Mouse (Mus musculus): Measurements from ENCODE around the gene Nrde2. TPM values are rescaled to one million over a fixed set of nuclear protein-coding genes. Genes with fewer than 3 reads are reported as not detected.

The Nrde2 gene
- polyA plus RNA-seq, 1 experiment: 4.5 TPM

DNA sequence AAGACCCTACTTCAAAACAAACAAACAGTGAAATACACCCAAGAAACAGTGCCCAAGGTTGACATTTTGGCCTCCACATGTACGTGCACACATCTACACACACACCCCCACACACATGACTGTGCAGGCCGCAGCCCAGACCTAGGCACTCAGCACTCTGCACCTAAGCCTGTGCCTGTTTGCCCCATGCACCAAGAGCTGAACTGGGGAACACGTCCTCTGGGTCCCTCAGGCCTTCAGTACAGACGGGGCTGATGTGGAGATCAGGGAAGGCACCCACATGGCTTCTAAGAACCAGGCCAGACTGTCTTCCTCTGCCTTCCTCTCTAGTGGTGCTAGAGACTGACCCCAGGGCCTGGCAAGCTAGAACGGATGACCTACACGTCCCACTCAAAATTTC is 30.9 kb downstream of the Nrde2 start:
- H3K4me3 ChIP-seq (replicated peaks): no peak overlapping the region
- TF ChIP-seq GATA1 (IDR thresholded peaks at IDR 0.05; ENCODE audit: borderline replicate concordance, low read length) (no peak), FLI1 (IDR thresholded peaks at IDR 0.05; ENCODE audit: low read length) (no peak)
- H3K27me3 ChIP-seq (replicated peaks): no peaks in the 10 kb centered on the region
- H3K9me3 ChIP-seq: no peaks in the 10 kb centered on the region
- peaks cover 28% of the 10 kb centered on the region for H3K4me1 ChIP-seq
- peaks cover 100% of the 10 kb centered on the region for H3K36me3 ChIP-seq (replicated peaks; ENCODE audit: low read length)

GRCm38 (mm10) chr12:100127866-100128480 is 31.5 kb downstream of the Nrde2 start:
- Histone ChIP-seq H3K4me3 (replicated peaks) (no peak overlapping the region), H3K9me3 (no peaks in the 10 kb centered on the region), H3K36me3 (replicated peaks; ENCODE audit: low read length) (peaks cover 100% of the 10 kb centered on the region), H3K4me1 (peaks cover 28% of the 10 kb centered on the region), H3K27me3 (replicated peaks) (no peaks in the 10 kb centered on the region)
- TF ChIP-seq GATA1 (IDR thresholded peaks at IDR 0.05; ENCODE audit: borderline replicate concordance, low read length) (no peak), FLI1 (IDR thresholded peaks at IDR 0.05; ENCODE audit: low read length) (no peak)

- Histone ChIP-seq H3K9me3 (no peaks in the 10 kb centered on the region), H3K4me1 (peaks cover 28% of the 10 kb centered on the region), H3K27me3 (replicated peaks) (no peaks in the 10 kb centered on the region), H3K36me3 (replicated peaks; ENCODE audit: low read length) (peaks cover 100% of the 10 kb centered on the region), H3K4me3 (replicated peaks) (no peak overlapping the region)
- TF ChIP-seq GATA1 (IDR thresholded peaks at IDR 0.05; ENCODE audit: borderline replicate concordance, low read length) (no peak), FLI1 (IDR thresholded peaks at IDR 0.05; ENCODE audit: low read length) (no peak)
Observed at GRCm38 (mm10) chr12:100126968-100127865, 32.2 kb downstream of the Nrde2 start.

DNA sequence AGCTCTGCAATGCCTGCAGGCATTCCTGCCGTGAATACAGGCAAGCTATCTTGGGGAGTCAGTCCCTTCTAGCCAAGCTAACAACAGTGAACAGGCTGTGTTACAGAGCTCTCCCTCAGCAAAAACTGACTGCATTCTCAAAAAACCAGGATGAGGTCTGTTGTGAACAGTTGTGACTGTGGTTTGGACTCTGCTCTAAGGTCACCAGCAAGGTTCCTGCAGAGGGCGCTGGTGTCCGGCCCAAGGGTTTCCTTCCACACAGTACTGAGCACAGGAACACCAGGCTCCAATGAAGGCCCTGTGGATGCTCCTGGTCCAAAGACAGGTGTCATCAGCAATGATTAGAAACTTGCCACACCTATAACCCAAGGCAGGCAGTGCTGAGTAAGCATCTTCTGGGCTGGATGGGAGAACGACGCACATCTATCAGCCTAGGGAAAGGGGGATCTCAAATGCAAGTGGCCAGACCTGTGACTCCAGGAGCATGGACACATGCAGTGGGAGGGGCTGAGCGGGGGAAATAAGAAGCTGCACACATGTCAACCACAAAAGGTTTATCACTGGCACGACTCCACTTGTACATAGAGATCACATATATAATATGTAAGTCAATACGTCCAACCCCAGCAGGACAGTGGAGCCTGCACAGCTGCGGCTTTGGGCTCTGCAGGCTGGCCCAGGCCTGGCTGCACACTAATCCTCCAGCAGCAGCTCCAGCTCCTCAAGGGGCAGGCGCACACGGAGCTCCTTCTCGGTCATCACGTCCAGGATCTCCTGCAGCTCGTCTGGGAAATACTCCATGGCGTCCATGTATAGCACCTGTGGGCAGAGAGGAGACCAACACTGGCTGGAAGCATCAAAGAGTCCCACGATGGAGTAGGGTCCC is 34.3 kb downstream of the Nrde2 start:
- TF ChIP-seq GATA1 (IDR thresholded peaks at IDR 0.05; ENCODE audit: borderline replicate concordance, low read length): no peak
- no peak for TF ChIP-seq FLI1 (IDR thresholded peaks at IDR 0.05; ENCODE audit: low read length)
- Histone ChIP-seq H3K36me3 (replicated peaks; ENCODE audit: low read length) (peaks cover 100% of the 10 kb centered on the region), H3K4me3 (replicated peaks) (no peak overlapping the region), H3K27me3 (replicated peaks) (no peaks in the 10 kb centered on the region), H3K4me1 (peaks cover 25% of the 10 kb centered on the region), H3K9me3 (no peaks in the 10 kb centered on the region)

GRCm38 (mm10) chr12:100123476-100123875 is 36.0 kb downstream of the Nrde2 start:
- TF ChIP-seq FLI1 (IDR thresholded peaks at IDR 0.05; ENCODE audit: low read length) (no peak), GATA1 (IDR thresholded peaks at IDR 0.05; ENCODE audit: borderline replicate concordance, low read length) (no peak)
- H3K4me3 ChIP-seq (replicated peaks): no peak overlapping the region
- peaks cover 100% of the 10 kb centered on the region for H3K36me3 ChIP-seq (replicated peaks; ENCODE audit: low read length)
- H3K4me1 ChIP-seq: peaks cover 23% of the 10 kb centered on the region
- no peaks in the 10 kb centered on the region for H3K9me3 ChIP-seq
- H3K27me3 ChIP-seq (replicated peaks): no peaks in the 10 kb centered on the region

- H3K4me1 ChIP-seq: peaks cover 17% of the 10 kb centered on the region
- H3K4me3 ChIP-seq (replicated peaks): no peak overlapping the region
- no peaks in the 10 kb centered on the region for H3K9me3 ChIP-seq
- H3K36me3 ChIP-seq (replicated peaks; ENCODE audit: low read length): peaks cover 100% of the 10 kb centered on the region
- H3K27me3 ChIP-seq (replicated peaks): no peaks in the 10 kb centered on the region
- no peak for TF ChIP-seq FLI1 (IDR thresholded peaks at IDR 0.05; ENCODE audit: low read length)
- TF ChIP-seq GATA1 (IDR thresholded peaks at IDR 0.05; ENCODE audit: borderline replicate concordance, low read length): no peak
Observed at GRCm38 (mm10) chr12:100122921-100123381, 36.5 kb downstream of the Nrde2 start.

- Histone ChIP-seq H3K4me1 (peaks cover 20% of the 10 kb centered on the region), H3K36me3 (replicated peaks; ENCODE audit: low read length) (peaks cover 93% of the 10 kb centered on the region), H3K4me3 (replicated peaks) (no peak overlapping the region), H3K9me3 (no peaks in the 10 kb centered on the region), H3K27me3 (replicated peaks) (no peaks in the 10 kb centered on the region)
- TF ChIP-seq GATA1 (IDR thresholded peaks at IDR 0.05; ENCODE audit: borderline replicate concordance, low read length) (no peak), FLI1 (IDR thresholded peaks at IDR 0.05; ENCODE audit: low read length) (no peak)
Observed at GRCm38 (mm10) chr12:100115982-100116381, 43.5 kb downstream of the Nrde2 start.

DNA sequence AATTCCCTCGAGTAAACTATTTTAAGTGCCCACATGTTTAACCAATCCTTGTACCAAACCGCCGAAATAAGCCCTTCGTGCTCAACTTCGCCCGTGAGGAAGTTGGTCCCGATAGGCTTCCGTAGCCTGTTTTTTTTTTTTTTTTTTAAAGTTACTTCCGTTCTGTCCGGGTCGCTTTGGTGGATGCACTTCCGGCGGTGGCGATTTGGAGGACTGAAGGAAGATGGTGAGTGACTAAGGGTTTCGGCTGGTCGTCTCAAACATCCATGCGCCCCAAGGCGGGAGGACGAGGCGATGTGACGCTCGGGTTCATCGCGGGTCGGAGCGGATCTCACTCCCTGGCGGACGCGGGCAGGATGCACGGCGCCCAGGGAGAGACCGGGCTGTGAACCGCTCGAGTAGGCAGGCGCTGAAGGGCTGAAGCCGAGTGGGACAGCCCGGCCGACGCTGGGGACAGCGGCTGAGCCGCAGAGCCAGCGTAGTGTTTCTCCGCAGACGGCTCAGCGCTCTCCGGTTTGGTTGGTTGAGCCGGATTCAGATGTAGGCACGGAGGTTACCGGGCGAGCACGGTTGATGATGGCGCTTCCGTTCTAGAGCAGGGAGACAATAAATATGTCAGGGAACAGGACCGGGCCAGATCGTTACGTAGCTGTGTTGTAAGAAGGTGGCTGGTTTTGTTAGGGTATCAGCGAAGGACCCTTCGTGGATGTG is 49.3 kb downstream of the Nrde2 start, which contains the start of gene Psmc1:
Gene Psmc1, plus strand, starts transcription at position 169 of the 711 bp plus-strand sequence.
- H3K4me3 ChIP-seq (replicated peaks): peak within 1 kb of the TSS; percentile 95
- TF ChIP-seq FLI1 (IDR thresholded peaks at IDR 0.05; ENCODE audit: low read length): peak; percentile 42; the same call in 1 of the 2 replicates
- no peak for TF ChIP-seq GATA1 (IDR thresholded peaks at IDR 0.05; ENCODE audit: borderline replicate concordance, low read length)
- H3K36me3 ChIP-seq (replicated peaks; ENCODE audit: low read length): peaks cover 35% of the 10 kb centered on the region
- H3K9me3 ChIP-seq: no peaks in the 10 kb centered on the region
- H3K4me1 ChIP-seq: peaks cover 58% of the 10 kb centered on the region
- peaks cover 4% of the 10 kb centered on the region for H3K27me3 ChIP-seq (replicated peaks)

DNA sequence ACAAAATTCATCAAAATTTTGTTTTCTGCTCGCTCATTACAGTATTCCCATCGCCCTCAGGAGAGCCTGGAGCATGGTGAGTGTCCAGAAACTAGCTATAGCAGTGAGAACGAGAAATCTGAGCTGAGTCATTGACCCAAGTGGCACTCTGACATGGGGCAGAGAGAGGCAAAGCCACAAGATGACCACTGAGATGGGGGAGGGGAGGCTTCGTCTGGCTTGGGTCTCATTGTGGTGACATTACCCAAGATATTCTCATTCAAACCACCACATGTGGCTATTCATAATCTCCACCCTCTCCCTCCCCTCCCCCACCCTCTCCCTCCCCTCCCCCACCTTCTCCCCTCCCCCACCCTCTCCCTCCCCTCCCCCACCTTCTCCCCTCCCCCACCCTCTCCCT is 52.0 kb downstream of the Nrde2 start:
- H3K4me1 ChIP-seq: peaks cover 63% of the 10 kb centered on the region
- TF ChIP-seq FLI1 (IDR thresholded peaks at IDR 0.05; ENCODE audit: low read length) (no peak), GATA1 (IDR thresholded peaks at IDR 0.05; ENCODE audit: borderline replicate concordance, low read length) (no peak)
- no peaks in the 10 kb centered on the region for H3K9me3 ChIP-seq
- peaks cover 27% of the 10 kb centered on the region for H3K27me3 ChIP-seq (replicated peaks)
- H3K4me3 ChIP-seq (replicated peaks): peak overlapping the region; percentile 80
- H3K36me3 ChIP-seq (replicated peaks; ENCODE audit: low read length): peaks cover 12% of the 10 kb centered on the region

All from megakaryocyte, embryonic 14.5 days (primary cell).